Mouse (Mus musculus) midbrain, embryonic 16.5 days (tissue): Measurements from ENCODE around the gene Slc22a14. TPM values are rescaled to one million over a fixed set of nuclear protein-coding genes. Genes with fewer than 3 reads are reported as not detected.

Experiments
- ATAC-seq: fragments of 200-750 bp; cut with Nextera tagmentation; 2 replicates; pipeline ENCODE4 v1.8.0; 2017; ENCODE audit warnings: moderate TSS enrichment
- H3K27ac ChIP-seq: fragments of 300-500 bp; sonication (generic); 2 replicates; pipeline ENCODE4 v1.5.1; 2014; ENCODE audit warnings: mild to moderate bottlenecking, low read length, mixed read lengths
- H3K27me3 ChIP-seq: fragments of 300-500 bp; sonication (generic); 2 replicates; pipeline ENCODE4 v1.6.1; 2014; ENCODE audit warnings: low read depth, low read length, mixed read lengths; ENCODE audit not compliant: control insufficient read depth, insufficient read depth
- H3K36me3 ChIP-seq: fragments of 300-500 bp; sonication (generic); 2 replicates; pipeline ENCODE4 v1.6.1; 2014; ENCODE audit warnings: mild to moderate bottlenecking, low read length, moderate library complexity, mixed read lengths; ENCODE audit not compliant: control insufficient read depth, insufficient read depth
- H3K4me1 ChIP-seq: fragments of 300-500 bp; sonication (generic); 2 replicates; pipeline ENCODE4 v1.6.1; 2014; ENCODE audit warnings: mild to moderate bottlenecking, low read length, mixed read lengths; ENCODE audit not compliant: control insufficient read depth, insufficient read depth
- H3K4me2 ChIP-seq: fragments of 300-500 bp; sonication (generic); 2 replicates; pipeline ENCODE4 v1.6.1; 2014; ENCODE audit warnings: mild to moderate bottlenecking, low read length, mixed read lengths
- H3K4me3 ChIP-seq: fragments of 300-500 bp; sonication (generic); 2 replicates; pipeline ENCODE4 v1.5.1; 2014; ENCODE audit warnings: low read depth, mild to moderate bottlenecking, low read length, moderate library complexity, mixed read lengths
- H3K9ac ChIP-seq: fragments of 300-500 bp; sonication (generic); 2 replicates; pipeline ENCODE4 v1.6.1; 2014; ENCODE audit warnings: low read depth, low read length, mixed read lengths
- H3K9me3 ChIP-seq: fragments of 300-500 bp; sonication (generic); replicated peaks from 2 replicates; pipeline ENCODE4 v1.6.1; 2014; ENCODE audit warnings: mild to moderate bottlenecking, low read length, mixed read lengths; ENCODE audit not compliant: control insufficient read depth, poor library complexity, severe bottlenecking
- WGBS: fragments of 180-500 bp; shearing (Covaris S2); extraction: QIAGEN DNeasy Blood & Tissue Kit; methylation state at CpG from one replicate; pipeline ENCODE4 v1.1.7; 2014; 5-methylcytosine and 5-hydroxymethylcytosine counted together
- polyA plus RNA-seq: library from polyadenylated mRNA; unstranded; fragments of >200 nt; fragmentation: Nextera tagmentation; extraction: Ambion mirVana; gene quantifications from 2 replicates; pipeline ENCODE4 v1.2.1, GENCODE M21; 2015

Gene Slc22a14
- polyA plus RNA-seq, 1 experiment from 2014 or later: 0.11 TPM

GRCm38 (mm10) chr9:119205756-119206155 lies 159.6 kb downstream of the Slc22a14 start:
- no peaks in the 10 kb centered on the region for H3K4me1 ChIP-seq
- H3K9ac ChIP-seq: no peak overlapping the region
- H3K27ac ChIP-seq: no peak overlapping the region
- peaks cover 2% of the 10 kb centered on the region; the same call in 1 of the 2 replicates for H3K9me3 ChIP-seq
- H3K27me3 ChIP-seq: no peaks in the 10 kb centered on the region
- H3K4me3 ChIP-seq: no peak overlapping the region
- ATAC-seq: no peak
- no peaks in the 10 kb centered on the region for H3K36me3 ChIP-seq
- 93% methylated on average over 5 of the region's 5 CpGs for WGBS
- no peak overlapping the region for H3K4me2 ChIP-seq

- Histone ChIP-seq H3K4me2 (no peak overlapping the region), H3K27ac (no peak overlapping the region), H3K9ac (no peak overlapping the region), H3K4me3 (no peak overlapping the region), H3K4me1 (no peaks in the 10 kb centered on the region), H3K9me3 (peaks cover 2% of the 10 kb centered on the region; the same call in 1 of the 2 replicates), H3K36me3 (no peaks in the 10 kb centered on the region), H3K27me3 (no peaks in the 10 kb centered on the region)
- 96% methylated on average over 9 of the region's 9 CpGs for WGBS
- no peak for ATAC-seq
Observed at GRCm38 (mm10) chr9:119203617-119204016, 161.7 kb downstream of the Slc22a14 start.

- Histone ChIP-seq H3K9me3 (peaks cover 2% of the 10 kb centered on the region; the same call in 1 of the 2 replicates), H3K4me2 (no peak overlapping the region)
Observed at GRCm38 (mm10) chr9:119201653-119202052, 163.7 kb downstream of the Slc22a14 start.

GRCm38 (mm10) chr9:119199151-119199861 lies 166.0 kb downstream of the Slc22a14 start:
- Histone ChIP-seq H3K4me1 (no peaks in the 10 kb centered on the region), H3K36me3 (no peaks in the 10 kb centered on the region), H3K9me3 (peaks cover 2% of the 10 kb centered on the region; the same call in 1 of the 2 replicates), H3K4me2 (no peak overlapping the region), H3K4me3 (no peak overlapping the region), H3K27ac (no peak overlapping the region), H3K27me3 (no peaks in the 10 kb centered on the region), H3K9ac (no peak overlapping the region)
- ATAC-seq: no peak
- WGBS: 74% methylated on average over 10 of the region's 10 CpGs

More at GRCm38 (mm10) chr9:119201653-119202052, 163.7 kb downstream of the Slc22a14 start:
- no peak for ATAC-seq
- WGBS: 87% methylated on average over 5 of the region's 5 CpGs
- Histone ChIP-seq H3K4me3 (no peak overlapping the region), H3K36me3 (no peaks in the 10 kb centered on the region), H3K9ac (no peak overlapping the region), H3K27me3 (no peaks in the 10 kb centered on the region), H3K27ac (no peak overlapping the region), H3K4me1 (no peaks in the 10 kb centered on the region)

GRCm38 (mm10) chr9:119192202-119192990 lies 173.0 kb downstream of the Slc22a14 start:
- H3K4me1 ChIP-seq: no peaks in the 10 kb centered on the region
- no peaks in the 10 kb centered on the region for H3K36me3 ChIP-seq
- 36% methylated on average over 11 of the region's 11 CpGs for WGBS
- H3K4me3 ChIP-seq: no peak overlapping the region
- no peaks in the 10 kb centered on the region for H3K9me3 ChIP-seq
- no peak overlapping the region for H3K9ac ChIP-seq
- H3K27ac ChIP-seq: no peak overlapping the region
- ATAC-seq: no peak
- no peak overlapping the region for H3K4me2 ChIP-seq
- H3K27me3 ChIP-seq: no peaks in the 10 kb centered on the region

- H3K36me3 ChIP-seq: no peaks in the 10 kb centered on the region
- H3K4me3 ChIP-seq: no peak overlapping the region
- no peak for ATAC-seq
- H3K27ac ChIP-seq: no peak overlapping the region
- no peaks in the 10 kb centered on the region for H3K4me1 ChIP-seq
- no peaks in the 10 kb centered on the region for H3K27me3 ChIP-seq
- H3K9ac ChIP-seq: no peak overlapping the region
- WGBS: 64% methylated on average over 3 of the region's 3 CpGs
- no peaks in the 10 kb centered on the region for H3K9me3 ChIP-seq
- no peak overlapping the region for H3K4me2 ChIP-seq
Observed at GRCm38 (mm10) chr9:119181241-119181728, 184.1 kb downstream of the Slc22a14 start.

- Histone ChIP-seq H3K4me3 (no peak overlapping the region), H3K27me3 (no peaks in the 10 kb centered on the region), H3K36me3 (no peaks in the 10 kb centered on the region), H3K27ac (no peak overlapping the region), H3K9ac (no peak overlapping the region), H3K4me2 (no peak overlapping the region), H3K9me3 (no peaks in the 10 kb centered on the region), H3K4me1 (no peaks in the 10 kb centered on the region)
- ATAC-seq: no peak
- WGBS: 92% methylated on average over 11 of the region's 11 CpGs
Observed at GRCm38 (mm10) chr9:119179292-119179691, 186.1 kb downstream of the Slc22a14 start.

- H3K4me3 ChIP-seq: no peak overlapping the region
- H3K4me2 ChIP-seq: no peak overlapping the region
- H3K4me1 ChIP-seq: no peaks in the 10 kb centered on the region
- no peaks in the 10 kb centered on the region for H3K27me3 ChIP-seq
- H3K36me3 ChIP-seq: no peaks in the 10 kb centered on the region
- H3K9ac ChIP-seq: no peak overlapping the region
- no peak for ATAC-seq
- 100% methylated on average over 2 of the region's 2 CpGs for WGBS
- no peak overlapping the region for H3K27ac ChIP-seq
- no peaks in the 10 kb centered on the region for H3K9me3 ChIP-seq
Observed at GRCm38 (mm10) chr9:119167608-119168007, 197.7 kb downstream of the Slc22a14 start.

- H3K9ac ChIP-seq: no peak overlapping the region
- H3K4me2 ChIP-seq: no peak overlapping the region
- H3K4me1 ChIP-seq: no peaks in the 10 kb centered on the region
- no peaks in the 10 kb centered on the region for H3K27me3 ChIP-seq
- H3K36me3 ChIP-seq: no peaks in the 10 kb centered on the region
- H3K4me3 ChIP-seq: no peak overlapping the region
- no peak overlapping the region for H3K27ac ChIP-seq
- ATAC-seq: no peak
- WGBS: 95% methylated on average over 6 of the region's 6 CpGs
- no peaks in the 10 kb centered on the region for H3K9me3 ChIP-seq
Observed at GRCm38 (mm10) chr9:119165548-119165947, 199.8 kb downstream of the Slc22a14 start.
